Comparison of ENCODE assay signal across 13 mouse cellular contexts in genomic region chr11:108682014-108682413, GRCm38 (mm10).
"Had no signal": no experiment of that assay in that cellular context is flagged by ENCODE, and none has a peak within 500 bp of the region (broad histone marks: within the 10 kb centered on the region; RNA-seq: fewer than 3 reads in every experiment).

No protein-coding gene starts in this region.

- DNase-seq: lung, adult 18-20 months; lung, embryonic 14.5 days; lung, postnatal 10 days; lung, postnatal 4 days; midbrain, embryonic 14.5 days; retina, postnatal 1 day; right cerebral cortex, adult 18-20 months; right cerebral cortex, postnatal 25 days; right cerebral cortex, postnatal 4 days; spleen, adult 18-20 months; thymus, adult 2 months; thymus, postnatal 25 days; thymus, postnatal 4 days had no signal
